In the genomic region with DNA sequence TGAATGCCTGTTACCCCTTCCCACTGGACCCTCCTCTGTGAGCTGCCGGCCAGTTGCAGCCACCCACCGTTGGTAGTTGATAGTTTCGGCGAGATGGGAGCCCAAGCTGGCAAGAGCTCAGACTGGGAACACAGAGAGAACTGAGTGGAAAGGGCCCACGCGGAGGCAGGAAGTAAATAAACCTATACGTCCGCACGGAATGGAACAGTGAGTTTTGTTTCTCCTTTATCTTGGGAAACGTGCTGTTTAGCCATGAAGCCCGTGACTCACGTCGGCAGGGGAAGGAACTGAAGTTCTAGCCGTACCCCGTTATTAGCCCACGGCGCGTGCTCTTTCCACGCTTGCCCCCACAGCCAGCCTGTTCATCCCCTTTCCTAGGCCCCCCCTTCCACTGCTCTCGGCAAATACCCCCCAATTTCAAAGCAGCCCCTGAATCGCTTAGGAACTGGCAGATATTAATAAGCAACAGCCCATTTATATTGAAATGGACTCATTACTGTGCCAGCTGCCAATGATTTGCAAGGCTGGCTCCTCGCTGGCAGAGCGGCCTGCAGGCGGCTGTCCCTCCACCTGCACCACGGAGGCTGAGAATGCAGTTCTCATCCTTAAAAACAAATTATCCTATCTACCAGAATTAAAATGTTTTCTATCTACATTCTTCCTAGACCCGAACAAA, we compare ENCODE assay signal across 13 mouse cellular contexts.
DNase-seq lines count a peak whose midpoint lies in the region; ATAC-seq lines count a peak whose summit lies in the region.
"Had no signal": no experiment of that assay in that cellular context is flagged by ENCODE, and none has a peak within 500 bp of the region (broad histone marks: within the 10 kb centered on the region; RNA-seq: fewer than 3 reads in every experiment).

No protein-coding gene starts in this region.

- peak overlapping the region; percentile 17; the same call in 1 of the 2 replicates for H3K27ac ChIP-seq in hindbrain, embryonic 10.5 days
- no peak overlapping the region for H3K27ac ChIP-seq in hindbrain, embryonic 11.5 days (ENCODE audit: low read depth, low read length)
- no peak overlapping the region for H3K27ac ChIP-seq in embryonic facial prominence, embryonic 14.5 days (replicated peaks; ENCODE audit: low read depth, low read length)
- peak overlapping the region; percentile 30 for H3K27ac ChIP-seq in hindbrain, embryonic 15.5 days (replicated peaks)
- H3K27ac ChIP-seq: liver, embryonic 15.5 days had no signal

- H3K4me2 ChIP-seq in hindbrain, embryonic 11.5 days (replicated peaks; ENCODE audit: low read depth, low read length): no peak overlapping the region
- peak overlapping the region; percentile 8; the same call in 1 of the 2 replicates for H3K4me2 ChIP-seq in embryonic facial prominence, embryonic 14.5 days (ENCODE audit: low read depth, low read length)
- H3K4me2 ChIP-seq in hindbrain, embryonic 15.5 days: peak overlapping the region; percentile 26
- H3K4me2 ChIP-seq: liver, embryonic 15.5 days had no signal

- peak; percentile 47; the same call in 1 of the 2 replicates for ATAC-seq in cerebellum, adult (ENCODE audit: insufficient number of reproducible peaks, low FRiP score, low TSS enrichment)
- no peak; the same call in 1 of the 2 replicates for ATAC-seq in hindbrain, embryonic 11.5 days (ENCODE audit: low FRiP score)
- no peak for ATAC-seq in embryonic facial prominence, embryonic 14.5 days (ENCODE audit: low read depth)
- no peak for ATAC-seq in hindbrain, embryonic 15.5 days (ENCODE audit: low FRiP score, low read depth)

- no peak for DNase-seq in cerebellum, postnatal 14 days
- no peak for DNase-seq in hindbrain, embryonic 10.5 days (ENCODE audit: low spot score)
- no peak for DNase-seq in hindbrain, embryonic 11.5 days (ENCODE audit: low spot score)
- DNase-seq in embryonic facial prominence, embryonic 14.5 days (ENCODE audit: low spot score): no peak
- DNase-seq in thymus, postnatal 36 days: no peak
- DNase-seq in kidney, adult 11 months: no peak
- DNase-seq: embryo, embryonic 11 days; heart, postnatal 4 days; kidney, postnatal 4 days; right cerebral cortex, postnatal 4 days had no signal

- 82% methylated on average over 26 of the region's 26 CpGs for WGBS in hindbrain, embryonic 10.5 days
- 74% methylated on average over 26 of the region's 26 CpGs for WGBS in hindbrain, embryonic 11.5 days
- 62% methylated on average over 26 of the region's 26 CpGs for WGBS in embryonic facial prominence, embryonic 14.5 days
- WGBS in hindbrain, embryonic 15.5 days: 38% methylated on average over 26 of the region's 26 CpGs

- no peaks in the 10 kb centered on the region for H3K27me3 ChIP-seq in hindbrain, embryonic 10.5 days (ENCODE audit: insufficient read depth, poor library complexity, severe bottlenecking)
- no peaks in the 10 kb centered on the region for H3K27me3 ChIP-seq in hindbrain, embryonic 11.5 days (ENCODE audit: control insufficient read depth, insufficient read depth, low read length)
- H3K27me3 ChIP-seq in embryonic facial prominence, embryonic 14.5 days (replicated peaks; ENCODE audit: control insufficient read depth, insufficient read depth, low read length): no peaks in the 10 kb centered on the region
- no peaks in the 10 kb centered on the region for H3K27me3 ChIP-seq in hindbrain, embryonic 15.5 days
- H3K27me3 ChIP-seq: liver, embryonic 15.5 days had no signal

- H3K4me1 ChIP-seq in hindbrain, embryonic 10.5 days (replicated peaks): peaks cover 28% of the 10 kb centered on the region
- H3K4me1 ChIP-seq in hindbrain, embryonic 11.5 days (replicated peaks; ENCODE audit: control insufficient read depth, insufficient read depth, low read length): no peaks in the 10 kb centered on the region
- H3K4me1 ChIP-seq in embryonic facial prominence, embryonic 14.5 days (ENCODE audit: control insufficient read depth, insufficient read depth, low read length): peaks cover 4% of the 10 kb centered on the region; the same call in 1 of the 2 replicates
- H3K4me1 ChIP-seq in hindbrain, embryonic 15.5 days (replicated peaks): peaks cover 24% of the 10 kb centered on the region
- H3K4me1 ChIP-seq: liver, embryonic 15.5 days had no signal

- H3K4me3 ChIP-seq in hindbrain, embryonic 10.5 days: no peak overlapping the region
- H3K4me3 ChIP-seq in hindbrain, embryonic 11.5 days (ENCODE audit: low read depth, low read length): no peak overlapping the region
- H3K4me3 ChIP-seq in embryonic facial prominence, embryonic 14.5 days (ENCODE audit: low read depth, low read length): no peak overlapping the region
- H3K4me3 ChIP-seq in hindbrain, embryonic 15.5 days: no peak overlapping the region
- H3K4me3 ChIP-seq: liver, embryonic 15.5 days had no signal

- no peak overlapping the region for H3K9ac ChIP-seq in hindbrain, embryonic 11.5 days (ENCODE audit: low read depth, low read length)
- no peak overlapping the region for H3K9ac ChIP-seq in embryonic facial prominence, embryonic 14.5 days (ENCODE audit: low read depth, low read length)
- no peak overlapping the region for H3K9ac ChIP-seq in hindbrain, embryonic 15.5 days
- H3K9ac ChIP-seq: liver, embryonic 15.5 days had no signal

- H3K9me3 ChIP-seq in hindbrain, embryonic 10.5 days: no peaks in the 10 kb centered on the region
- H3K9me3 ChIP-seq in hindbrain, embryonic 11.5 days (ENCODE audit: control insufficient read depth, low read length): no peaks in the 10 kb centered on the region
- H3K9me3 ChIP-seq in embryonic facial prominence, embryonic 14.5 days (ENCODE audit: control insufficient read depth, low read length): no peaks in the 10 kb centered on the region
- no peaks in the 10 kb centered on the region for H3K9me3 ChIP-seq in hindbrain, embryonic 15.5 days
- H3K9me3 ChIP-seq: liver, embryonic 15.5 days had no signal

- H3K36me3 ChIP-seq in hindbrain, embryonic 10.5 days: peaks cover 6% of the 10 kb centered on the region; the same call in 1 of the 2 replicates
- H3K36me3 ChIP-seq in hindbrain, embryonic 11.5 days (ENCODE audit: control insufficient read depth, insufficient read depth, low read length): no peaks in the 10 kb centered on the region
- no peaks in the 10 kb centered on the region for H3K36me3 ChIP-seq in embryonic facial prominence, embryonic 14.5 days (ENCODE audit: control insufficient read depth, insufficient read depth, low read length)
- H3K36me3 ChIP-seq in hindbrain, embryonic 15.5 days: no peaks in the 10 kb centered on the region
- H3K36me3 ChIP-seq: liver, embryonic 15.5 days had no signal

Comparison
In these comparisons a context has a peak if more than half of its experiments do, and no peak if none do; other contexts are left out.
1. H3K27ac ChIP-seq: peak in hindbrain, embryonic 10.5 days (single experiment) and hindbrain, embryonic 15.5 days (single experiment); none in hindbrain, embryonic 11.5 days (single experiment) and embryonic facial prominence, embryonic 14.5 days (single experiment).